Mouse (Mus musculus): ENCODE measurements around the gene Uxs1.

Gene Uxs1

GRCm38 (mm10) chr1:43717967-43718366 is 109.6 kb downstream of the Uxs1 start:
- DNase-seq = no peak

GRCm38 (mm10) chr1:43714841-43715240 is 112.8 kb downstream of the Uxs1 start:
- DNase-seq = no peak

GRCm38 (mm10) chr1:43698577-43699000 is 129.0 kb downstream of the Uxs1 start:
- no peak for DNase-seq

All from cerebellum, adult 11 months (tissue).